ENCODE assay signal across 24 mouse cellular contexts in genomic region chr9:37099595-37099994, GRCm38 (mm10). TPM values are rescaled to one million over a fixed set of nuclear protein-coding genes. Genes with fewer than 3 reads are reported as not detected.
DNase-seq lines count a peak whose midpoint lies in the region; ATAC-seq lines count a peak whose summit lies in the region.
"Had no signal": no experiment of that assay in that cellular context is flagged by ENCODE, and none has a peak within 500 bp of the region (broad histone marks: within the 10 kb centered on the region; RNA-seq: fewer than 3 reads in every experiment).

No protein-coding gene starts in this region.

- 63% methylated on average over 3 of the region's 3 CpGs for WGBS in forebrain, embryonic 10.5 days
- 82% methylated on average over 3 of the region's 3 CpGs for WGBS in forebrain, embryonic 14.5 days
- WGBS in hindbrain, embryonic 11.5 days = 32% methylated on average over 3 of the region's 3 CpGs
- 49% methylated on average over 3 of the region's 3 CpGs for WGBS in hindbrain, embryonic 16.5 days
- 41% methylated on average over 3 of the region's 3 CpGs for WGBS in midbrain, embryonic 13.5 days
- WGBS in midbrain, embryonic 14.5 days = 44% methylated on average over 3 of the region's 3 CpGs
- 64% methylated on average over 3 of the region's 3 CpGs for WGBS in neural tube, embryonic 15.5 days

- ATAC-seq in forebrain, embryonic 14.5 days = no peak
- ATAC-seq in hindbrain, embryonic 11.5 days (ENCODE audit: low FRiP score) = 0 out of 2 replicates have a peak, but pooled peaks have one; percentile 36
- no peak for ATAC-seq in hindbrain, embryonic 16.5 days
- ATAC-seq in midbrain, embryonic 13.5 days = no peak
- no peak for ATAC-seq in midbrain, embryonic 14.5 days (ENCODE audit: low FRiP score, low TSS enrichment)
- ATAC-seq in neural tube, embryonic 15.5 days (ENCODE audit: low FRiP score) = no peak
- ATAC-seq: activated CD4-positive, CD25-positive, alpha-beta regulatory T cell, adult 4 months; intestine, embryonic 15.5 days; liver, embryonic 12.5 days had no signal

- H3K27ac ChIP-seq in forebrain, embryonic 10.5 days = peak overlapping the region; percentile 81
- no peak overlapping the region for H3K27ac ChIP-seq in forebrain, embryonic 14.5 days (ENCODE audit: low read depth, low read length)
- no peak overlapping the region; the same call in 1 of the 2 replicates for H3K27ac ChIP-seq in hindbrain, embryonic 11.5 days (ENCODE audit: low read depth, low read length)
- no peak overlapping the region for H3K27ac ChIP-seq in hindbrain, embryonic 16.5 days (ENCODE audit: low read depth, low read length)
- H3K27ac ChIP-seq in midbrain, embryonic 13.5 days = 0 out of 2 replicates have a peak overlapping the region, but pooled peaks have one; percentile 3
- H3K27ac ChIP-seq in midbrain, embryonic 14.5 days (replicated peaks; ENCODE audit: low read depth, low read length) = no peak overlapping the region
- H3K27ac ChIP-seq in neural tube, embryonic 15.5 days (replicated peaks) = no peak overlapping the region
- H3K27ac ChIP-seq: embryonic facial prominence, embryonic 13.5 days; limb, embryonic 13.5 days; liver, embryonic 12.5 days; neural tube, embryonic 12.5 days had no signal

- no peak overlapping the region for H3K9ac ChIP-seq in forebrain, embryonic 14.5 days (ENCODE audit: low read length)
- no peak overlapping the region for H3K9ac ChIP-seq in hindbrain, embryonic 11.5 days (ENCODE audit: low read depth, low read length)
- H3K9ac ChIP-seq in hindbrain, embryonic 16.5 days (ENCODE audit: low read depth, low read length) = no peak overlapping the region
- H3K9ac ChIP-seq in midbrain, embryonic 13.5 days (replicated peaks) = no peak overlapping the region
- H3K9ac ChIP-seq in midbrain, embryonic 14.5 days (replicated peaks; ENCODE audit: low read length) = no peak overlapping the region
- no peak overlapping the region for H3K9ac ChIP-seq in neural tube, embryonic 15.5 days (replicated peaks)
- H3K9ac ChIP-seq: embryonic facial prominence, embryonic 13.5 days; heart, embryonic 12.5 days; hindbrain, embryonic 12.5 days; intestine, embryonic 15.5 days; limb, embryonic 13.5 days; liver, embryonic 12.5 days; neural tube, embryonic 12.5 days had no signal

- H3K4me3 ChIP-seq in forebrain, embryonic 10.5 days = no peak overlapping the region
- no peak overlapping the region for H3K4me3 ChIP-seq in forebrain, embryonic 14.5 days (ENCODE audit: low read depth, low read length)
- H3K4me3 ChIP-seq in hindbrain, embryonic 11.5 days (ENCODE audit: low read depth, low read length) = no peak overlapping the region
- no peak overlapping the region for H3K4me3 ChIP-seq in hindbrain, embryonic 16.5 days (ENCODE audit: low read length)
- H3K4me3 ChIP-seq in midbrain, embryonic 13.5 days (replicated peaks) = no peak overlapping the region
- H3K4me3 ChIP-seq in midbrain, embryonic 14.5 days (replicated peaks; ENCODE audit: low read depth, low read length) = no peak overlapping the region
- no peak overlapping the region for H3K4me3 ChIP-seq in neural tube, embryonic 15.5 days (replicated peaks)
- H3K4me3 ChIP-seq: embryonic facial prominence, embryonic 13.5 days; heart, embryonic 12.5 days; hindbrain, embryonic 12.5 days; intestine, embryonic 15.5 days; limb, embryonic 13.5 days; liver, embryonic 12.5 days; neural tube, embryonic 12.5 days had no signal

- H3K4me1 ChIP-seq in forebrain, embryonic 10.5 days = peaks cover 70% of the 10 kb centered on the region
- peaks cover 7% of the 10 kb centered on the region for H3K4me1 ChIP-seq in forebrain, embryonic 14.5 days (ENCODE audit: control insufficient read depth, insufficient read depth, low read length)
- peaks cover 14% of the 10 kb centered on the region for H3K4me1 ChIP-seq in hindbrain, embryonic 11.5 days (replicated peaks; ENCODE audit: control insufficient read depth, insufficient read depth, low read length)
- H3K4me1 ChIP-seq in hindbrain, embryonic 16.5 days (ENCODE audit: control insufficient read depth, insufficient read depth, low read depth, low read length) = peaks cover 17% of the 10 kb centered on the region
- peaks cover 47% of the 10 kb centered on the region for H3K4me1 ChIP-seq in midbrain, embryonic 13.5 days (replicated peaks)
- peaks cover 28% of the 10 kb centered on the region for H3K4me1 ChIP-seq in midbrain, embryonic 14.5 days (ENCODE audit: control insufficient read depth, insufficient read depth, low read length)
- H3K4me1 ChIP-seq in neural tube, embryonic 15.5 days = peaks cover 62% of the 10 kb centered on the region
- H3K4me1 ChIP-seq: liver, embryonic 12.5 days had no signal

- H3K27me3 ChIP-seq in forebrain, embryonic 10.5 days (ENCODE audit: poor library complexity, severe bottlenecking) = peaks cover 2% of the 10 kb centered on the region; the same call in 1 of the 2 replicates
- no peaks in the 10 kb centered on the region for H3K27me3 ChIP-seq in forebrain, embryonic 14.5 days (replicated peaks; ENCODE audit: control insufficient read depth, insufficient read depth, low read length)
- H3K27me3 ChIP-seq in hindbrain, embryonic 11.5 days (ENCODE audit: control insufficient read depth, insufficient read depth, low read length) = no peaks in the 10 kb centered on the region
- H3K27me3 ChIP-seq in hindbrain, embryonic 16.5 days (replicated peaks; ENCODE audit: control insufficient read depth, insufficient read depth, low read length) = no peaks in the 10 kb centered on the region
- H3K27me3 ChIP-seq in midbrain, embryonic 13.5 days = no peaks in the 10 kb centered on the region
- H3K27me3 ChIP-seq in midbrain, embryonic 14.5 days (ENCODE audit: control insufficient read depth, insufficient read depth, low read length) = no peaks in the 10 kb centered on the region
- no peaks in the 10 kb centered on the region for H3K27me3 ChIP-seq in neural tube, embryonic 15.5 days (replicated peaks)
- H3K27me3 ChIP-seq: embryonic facial prominence, embryonic 13.5 days; heart, embryonic 12.5 days; hindbrain, embryonic 12.5 days; intestine, embryonic 15.5 days; liver, embryonic 12.5 days; neural tube, embryonic 12.5 days had no signal

- H3K4me2 ChIP-seq in forebrain, embryonic 14.5 days (ENCODE audit: low read length) = no peak overlapping the region
- H3K4me2 ChIP-seq in hindbrain, embryonic 11.5 days (replicated peaks; ENCODE audit: low read depth, low read length) = no peak overlapping the region
- no peak overlapping the region for H3K4me2 ChIP-seq in hindbrain, embryonic 16.5 days (ENCODE audit: low read length)
- H3K4me2 ChIP-seq in midbrain, embryonic 13.5 days (replicated peaks) = no peak overlapping the region
- no peak overlapping the region for H3K4me2 ChIP-seq in midbrain, embryonic 14.5 days (ENCODE audit: low read length)
- H3K4me2 ChIP-seq in neural tube, embryonic 15.5 days = no peak overlapping the region
- H3K4me2 ChIP-seq: embryonic facial prominence, embryonic 13.5 days; heart, embryonic 12.5 days; hindbrain, embryonic 12.5 days; intestine, embryonic 15.5 days; limb, embryonic 13.5 days; liver, embryonic 12.5 days; neural tube, embryonic 12.5 days had no signal

- no peak for DNase-seq in forebrain, embryonic 10.5 days (ENCODE audit: extremely low spot score, low spot score)
- DNase-seq in forebrain, embryonic 14.5 days (ENCODE audit: low spot score) = no peak
- DNase-seq in hindbrain, embryonic 11.5 days (ENCODE audit: low spot score) = no peak
- DNase-seq in midbrain, embryonic 14.5 days = no peak
- no peak for DNase-seq in layer of hippocampus, postnatal 36 days
- DNase-seq: adrenal gland, adult 8-10 months; cerebellum, adult 11-12 months; cerebellum, postnatal 14 days; kidney, adult 9 months; kidney, postnatal 4 days; lung, adult 2 months had no signal

- no peaks in the 10 kb centered on the region for H3K9me3 ChIP-seq in forebrain, embryonic 10.5 days
- no peaks in the 10 kb centered on the region for H3K9me3 ChIP-seq in forebrain, embryonic 14.5 days (replicated peaks; ENCODE audit: control insufficient read depth, low read length)
- H3K9me3 ChIP-seq in hindbrain, embryonic 11.5 days (ENCODE audit: control insufficient read depth, low read length) = no peaks in the 10 kb centered on the region
- no peaks in the 10 kb centered on the region for H3K9me3 ChIP-seq in hindbrain, embryonic 16.5 days (ENCODE audit: control insufficient read depth, low read length)
- H3K9me3 ChIP-seq in midbrain, embryonic 13.5 days = no peaks in the 10 kb centered on the region
- no peaks in the 10 kb centered on the region for H3K9me3 ChIP-seq in midbrain, embryonic 14.5 days (ENCODE audit: control insufficient read depth, low read length)
- H3K9me3 ChIP-seq in neural tube, embryonic 15.5 days (replicated peaks) = no peaks in the 10 kb centered on the region
- H3K9me3 ChIP-seq: embryonic facial prominence, embryonic 13.5 days; G1E; heart, embryonic 12.5 days; hindbrain, embryonic 12.5 days; intestine, embryonic 15.5 days; limb, embryonic 13.5 days; liver, embryonic 12.5 days; neural tube, embryonic 12.5 days had no signal

- H3K36me3 ChIP-seq in forebrain, embryonic 10.5 days (replicated peaks) = peaks cover 14% of the 10 kb centered on the region
- no peaks in the 10 kb centered on the region for H3K36me3 ChIP-seq in forebrain, embryonic 14.5 days (ENCODE audit: control insufficient read depth, insufficient read depth, low read length)
- H3K36me3 ChIP-seq in hindbrain, embryonic 11.5 days (ENCODE audit: control insufficient read depth, insufficient read depth, low read length) = no peaks in the 10 kb centered on the region
- H3K36me3 ChIP-seq in hindbrain, embryonic 16.5 days (ENCODE audit: control insufficient read depth, insufficient read depth, low read length) = no peaks in the 10 kb centered on the region
- H3K36me3 ChIP-seq in midbrain, embryonic 13.5 days = no peaks in the 10 kb centered on the region
- no peaks in the 10 kb centered on the region for H3K36me3 ChIP-seq in midbrain, embryonic 14.5 days (ENCODE audit: control insufficient read depth, insufficient read depth, low read length)
- H3K36me3 ChIP-seq in neural tube, embryonic 15.5 days = no peaks in the 10 kb centered on the region
- H3K36me3 ChIP-seq: embryonic facial prominence, embryonic 13.5 days; G1E; heart, embryonic 12.5 days; hindbrain, embryonic 12.5 days; intestine, embryonic 15.5 days; limb, embryonic 13.5 days; liver, embryonic 12.5 days; neural tube, embryonic 12.5 days had no signal

RNA-seq across cellular contexts. Expression of gene Pknox2, which starts 47.6 kb away (rescaled TPM):
- 35.3 and 36.8 TPM in 2 replicates for polyA plus RNA-seq in forebrain, embryonic 10.5 days (2016; fragmentation: Nextera tagmentation; extraction: Ambion mirVana)
- polyA plus RNA-seq in forebrain, embryonic 14.5 days (2014; fragmentation: Nextera tagmentation; extraction: Ambion mirVana) = 12.1 and 12.7 TPM in 2 replicates
- polyA plus RNA-seq in hindbrain, embryonic 11.5 days (2014; fragmentation: Nextera tagmentation; extraction: Ambion mirVana) = 16.0 and 18.8 TPM in 2 replicates
- polyA plus RNA-seq in hindbrain, embryonic 16.5 days (2015; fragmentation: Nextera tagmentation; extraction: Ambion mirVana) = 32.2 and 38.8 TPM in 2 replicates
- 30.1 and 33.1 TPM in 2 replicates for polyA plus RNA-seq in midbrain, embryonic 13.5 days (2015; fragmentation: Nextera tagmentation; extraction: Ambion mirVana)
- 18.4 and 19.6 TPM in 2 replicates for polyA plus RNA-seq in midbrain, embryonic 14.5 days (2014; fragmentation: Nextera tagmentation; extraction: Ambion mirVana)
- polyA plus RNA-seq in neural tube, embryonic 15.5 days (2015; fragmentation: Nextera tagmentation; extraction: Ambion mirVana) = 46.1 and 52.3 TPM in 2 replicates
- total RNA-seq in layer of hippocampus, postnatal 36 days (2021) = 10 to 100 TPM; 32.7 to 38.3 TPM
- total RNA-seq: granulocyte monocyte progenitor cell, adult 5-6 weeks had no signal
- polyA plus RNA-seq: activated CD4-positive, CD25-positive, alpha-beta regulatory T cell, adult 4 months; G1E had no signal

Comparison
In these comparisons a context has a peak if more than half of its experiments do, and no peak if none do; other contexts are left out.
1. H3K27ac ChIP-seq: peak in forebrain, embryonic 10.5 days (single experiment) and midbrain, embryonic 13.5 days (single experiment); none in forebrain, embryonic 14.5 days (single experiment), hindbrain, embryonic 11.5 days (single experiment), hindbrain, embryonic 16.5 days (single experiment), midbrain, embryonic 14.5 days (single experiment) and neural tube, embryonic 15.5 days (single experiment).